Mouse (Mus musculus) kidney, embryonic 15.5 days (tissue): ENCODE results near the gene Myh14. TPM values are rescaled to one million over a fixed set of nuclear protein-coding genes. Genes with fewer than 3 reads are reported as not detected.

Experiments
- ATAC-seq: fragments of 200-750 bp; cut with Nextera tagmentation; replicated peaks from 2 replicates; pipeline ENCODE4 v1.8.0; 2017; ENCODE audit warnings: moderate TSS enrichment; ENCODE audit not compliant: low FRiP score
- H3K27ac ChIP-seq: fragments of 300-500 bp; sonication (generic); 2 replicates; pipeline ENCODE4 v1.5.1; 2015; ENCODE audit warnings: mild to moderate bottlenecking, inconsistent platforms
- H3K27me3 ChIP-seq: fragments of 300-500 bp; sonication (generic); 2 replicates; pipeline ENCODE4 v1.6.1; 2015; ENCODE audit warnings: inconsistent platforms
- H3K36me3 ChIP-seq: fragments of 300-500 bp; sonication (generic); 2 replicates; pipeline ENCODE4 v1.6.1; 2015; ENCODE audit warnings: inconsistent platforms
- H3K4me1 ChIP-seq: fragments of 300-500 bp; sonication (generic); 2 replicates; pipeline ENCODE4 v1.6.1; 2015; ENCODE audit warnings: inconsistent platforms
- H3K4me2 ChIP-seq: fragments of 300-500 bp; sonication (generic); 2 replicates; pipeline ENCODE4 v1.6.1; 2015; ENCODE audit warnings: moderate library complexity, mild to moderate bottlenecking, inconsistent platforms
- H3K4me3 ChIP-seq: fragments of 300-500 bp; sonication (generic); replicated peaks from 2 replicates; pipeline ENCODE4 v1.5.1; 2015; ENCODE audit warnings: mild to moderate bottlenecking, inconsistent platforms
- H3K9ac ChIP-seq: fragments of 300-500 bp; sonication (generic); 2 replicates; pipeline ENCODE4 v1.6.1; 2015; ENCODE audit warnings: mild to moderate bottlenecking, inconsistent platforms
- H3K9me3 ChIP-seq: fragments of 300-500 bp; sonication (generic); replicated peaks from 2 replicates; pipeline ENCODE4 v1.6.1; 2016; ENCODE audit warnings: inconsistent platforms
- WGBS: fragments of 180-500 bp; shearing (Covaris S2); methylation state at CpG from one replicate; pipeline ENCODE4 v1.1.7; 2015; ENCODE audit warnings: mixed read lengths; 5-methylcytosine and 5-hydroxymethylcytosine counted together
- polyA plus RNA-seq: library from polyadenylated mRNA; unstranded; fragments of >200 nt; fragmentation: Nextera tagmentation; extraction: Ambion mirVana; gene quantifications from 2 replicates; pipeline ENCODE4 v1.2.1, GENCODE M21; 2015

The Myh14 gene
- polyA plus RNA-seq, 1 experiment from 2014 or later = 2.7 TPM

GRCm38 (mm10) chr7:44695223-44695622 is 24.6 kb upstream of the Myh14 start:
- H3K9me3 ChIP-seq = no peaks in the 10 kb centered on the region
- H3K27me3 ChIP-seq = no peaks in the 10 kb centered on the region
- H3K4me1 ChIP-seq = peaks cover 8% of the 10 kb centered on the region
- ATAC-seq = no peak
- no peaks in the 10 kb centered on the region for H3K36me3 ChIP-seq
- no peak overlapping the region for H3K27ac ChIP-seq
- no peak overlapping the region for H3K9ac ChIP-seq
- no peak overlapping the region for H3K4me2 ChIP-seq
- H3K4me3 ChIP-seq = no peak overlapping the region
- WGBS = 92% methylated on average over 4 of the region's 4 CpGs

DNA sequence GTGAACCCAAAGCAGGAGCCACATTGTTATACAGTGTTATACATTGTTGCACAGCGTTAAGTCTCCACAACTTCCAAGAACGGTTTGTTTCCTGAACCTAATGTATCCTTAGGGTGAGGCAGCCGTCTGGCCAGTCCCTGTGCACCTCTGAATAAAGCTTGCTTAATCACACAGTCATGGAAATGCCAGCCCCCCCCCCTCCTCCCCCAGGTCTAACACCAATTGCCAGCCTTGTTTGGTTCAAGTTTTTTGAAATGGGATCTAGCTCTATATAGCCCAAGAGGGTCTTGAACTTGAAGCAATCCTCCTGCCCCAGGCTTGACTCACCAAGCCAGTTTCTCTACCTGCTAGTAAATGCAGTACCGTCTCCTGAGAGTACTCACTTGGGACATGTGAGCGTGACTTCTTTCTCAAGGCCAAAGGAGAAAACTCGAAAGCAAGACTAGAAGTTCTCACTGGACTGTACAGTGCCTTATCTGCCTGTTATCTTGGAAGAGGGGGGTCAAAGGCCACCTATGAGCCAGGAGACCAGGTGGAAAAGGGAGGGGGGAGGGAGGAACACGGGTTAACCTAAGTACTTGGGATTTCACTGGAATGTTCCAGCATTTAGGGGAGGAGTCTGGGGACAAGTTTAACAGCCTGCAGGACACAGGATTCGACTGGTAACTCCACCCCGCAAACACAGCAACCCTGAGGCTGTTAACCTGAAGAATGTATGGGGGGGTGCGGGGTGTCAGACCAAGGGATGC is 23.0 kb upstream of the Myh14 start:
- H3K9me3 ChIP-seq = no peaks in the 10 kb centered on the region
- no peak overlapping the region for H3K4me3 ChIP-seq
- no peak overlapping the region for H3K9ac ChIP-seq
- H3K36me3 ChIP-seq = no peaks in the 10 kb centered on the region
- no peak overlapping the region for H3K27ac ChIP-seq
- no peak overlapping the region for H3K4me2 ChIP-seq
- peaks cover 8% of the 10 kb centered on the region for H3K4me1 ChIP-seq
- no peaks in the 10 kb centered on the region for H3K27me3 ChIP-seq
- WGBS = 70% methylated on average over 10 of the region's 10 CpGs
- no peak for ATAC-seq

DNA sequence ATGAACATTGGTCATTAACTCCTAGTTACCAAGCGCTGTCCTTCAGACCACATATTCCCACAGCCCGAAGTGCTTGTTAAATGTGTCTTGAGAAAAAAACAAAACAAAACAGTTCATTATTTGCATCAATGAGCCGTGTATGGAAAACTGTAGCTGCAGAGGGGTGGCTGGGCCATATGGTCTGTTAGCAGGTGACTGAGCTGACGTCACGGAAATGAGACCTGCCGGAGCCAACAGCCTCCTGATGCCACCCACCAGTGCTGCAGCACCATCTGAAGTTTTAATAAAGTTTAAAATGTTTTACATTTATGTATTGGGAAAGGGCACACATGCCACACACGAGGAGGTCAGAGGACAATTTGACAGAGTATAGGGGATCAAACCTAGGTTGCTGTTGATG is 18.7 kb upstream of the Myh14 start:
- H3K9ac ChIP-seq = no peak overlapping the region
- H3K4me1 ChIP-seq = no peaks in the 10 kb centered on the region
- H3K4me3 ChIP-seq = no peak overlapping the region
- no peak overlapping the region for H3K27ac ChIP-seq
- ATAC-seq = no peak
- no peaks in the 10 kb centered on the region for H3K36me3 ChIP-seq
- 87% methylated on average over 7 of the region's 7 CpGs for WGBS
- no peaks in the 10 kb centered on the region for H3K9me3 ChIP-seq
- no peaks in the 10 kb centered on the region for H3K27me3 ChIP-seq
- no peak overlapping the region for H3K4me2 ChIP-seq

- 72% methylated on average over 3 of the region's 3 CpGs for WGBS
- Histone ChIP-seq H3K27me3 (no peaks in the 10 kb centered on the region), H3K27ac (no peak overlapping the region), H3K4me3 (no peak overlapping the region), H3K9ac (no peak overlapping the region), H3K4me2 (no peak overlapping the region), H3K9me3 (no peaks in the 10 kb centered on the region), H3K36me3 (no peaks in the 10 kb centered on the region), H3K4me1 (no peaks in the 10 kb centered on the region)
- no peak for ATAC-seq
These were observed 18.2 kb upstream of the Myh14 start for GRCm38 (mm10) chr7:44688890-44689289.

GRCm38 (mm10) chr7:44685531-44686402 is 15.1 kb upstream of the Myh14 start:
- no peak overlapping the region for H3K4me2 ChIP-seq
- no peak for ATAC-seq
- no peak overlapping the region for H3K27ac ChIP-seq
- H3K9me3 ChIP-seq = no peaks in the 10 kb centered on the region
- H3K4me3 ChIP-seq = no peak overlapping the region
- H3K36me3 ChIP-seq = no peaks in the 10 kb centered on the region
- WGBS = 64% methylated on average over 17 of the region's 17 CpGs
- no peaks in the 10 kb centered on the region for H3K4me1 ChIP-seq
- no peak overlapping the region for H3K9ac ChIP-seq
- no peaks in the 10 kb centered on the region for H3K27me3 ChIP-seq

GRCm38 (mm10) chr7:44683656-44684055 is 13.0 kb upstream of the Myh14 start:
- Histone ChIP-seq H3K4me3 (no peak overlapping the region), H3K4me1 (no peaks in the 10 kb centered on the region), H3K4me2 (no peak overlapping the region), H3K36me3 (no peaks in the 10 kb centered on the region), H3K9me3 (no peaks in the 10 kb centered on the region), H3K27me3 (no peaks in the 10 kb centered on the region), H3K9ac (no peak overlapping the region), H3K27ac (no peak overlapping the region)
- WGBS = 70% methylated on average over 8 of the region's 8 CpGs
- no peak for ATAC-seq

DNA sequence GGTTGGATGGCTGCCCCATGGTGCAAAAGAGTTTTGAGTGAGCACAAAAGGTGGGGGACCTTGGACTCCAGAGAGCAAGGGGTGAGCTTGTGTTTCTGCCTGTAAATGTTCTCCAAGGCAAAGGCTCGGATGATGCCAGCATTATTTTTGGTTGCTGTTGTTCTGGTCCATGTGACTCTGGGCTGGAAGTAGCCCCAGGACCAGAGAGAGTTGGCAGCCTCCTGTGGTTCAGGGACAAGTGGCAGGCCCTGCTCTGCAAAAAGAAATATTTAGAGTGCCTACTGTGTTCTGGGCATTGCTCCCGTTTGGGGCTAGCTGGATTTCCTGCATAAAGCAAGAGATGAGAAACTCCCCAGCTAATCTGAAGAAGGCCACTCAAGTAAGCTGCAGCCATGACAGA is 6.0 kb upstream of the Myh14 start:
- WGBS = 46% methylated on average over 2 of the region's 2 CpGs
- ATAC-seq = no peak
- H3K27me3 ChIP-seq = no peaks in the 10 kb centered on the region

GRCm38 (mm10) chr7:44676126-44676525 is 5.5 kb upstream of the Myh14 start:
- no peak overlapping the region for H3K4me2 ChIP-seq
- peaks cover 3% of the 10 kb centered on the region; the same call in 1 of the 2 replicates for H3K4me1 ChIP-seq
- no peaks in the 10 kb centered on the region for H3K36me3 ChIP-seq
- H3K27ac ChIP-seq = no peak overlapping the region
- H3K27me3 ChIP-seq = no peaks in the 10 kb centered on the region
- WGBS = 63% methylated on average over 4 of the region's 4 CpGs
- no peaks in the 10 kb centered on the region for H3K9me3 ChIP-seq
- no peak for ATAC-seq
- no peak overlapping the region for H3K9ac ChIP-seq
- H3K4me3 ChIP-seq = no peak overlapping the region

More for the DNA sequence above, 6.0 kb upstream of the Myh14 start:
- Histone ChIP-seq H3K36me3 (no peaks in the 10 kb centered on the region), H3K27ac (no peak overlapping the region), H3K9ac (no peak overlapping the region), H3K9me3 (no peaks in the 10 kb centered on the region), H3K4me2 (no peak overlapping the region), H3K4me1 (no peaks in the 10 kb centered on the region), H3K4me3 (no peak overlapping the region)

DNA sequence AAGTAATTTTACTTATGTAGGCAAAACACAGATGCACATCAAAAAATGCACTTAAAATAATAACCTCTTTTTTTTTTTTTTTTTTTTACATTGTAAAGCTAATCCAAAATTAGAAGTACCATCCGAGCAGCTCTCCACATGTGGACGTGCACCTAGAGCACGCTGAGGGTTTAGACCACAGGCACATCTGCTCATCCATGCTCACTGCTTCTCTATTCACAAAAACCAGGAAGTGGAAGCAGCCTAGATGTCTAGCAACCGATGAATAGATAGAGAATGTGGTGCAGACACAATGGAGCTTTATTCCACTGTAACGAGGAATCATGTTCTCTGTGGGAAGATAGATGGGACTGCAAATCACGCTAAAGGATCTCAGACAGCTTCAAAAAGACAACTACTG is 4.5 kb upstream of the Myh14 start:
- peaks cover 8% of the 10 kb centered on the region for H3K27me3 ChIP-seq
- ATAC-seq = no peak
- H3K9me3 ChIP-seq = no peaks in the 10 kb centered on the region
- H3K4me3 ChIP-seq = no peak overlapping the region
- peaks cover 12% of the 10 kb centered on the region for H3K4me1 ChIP-seq
- H3K9ac ChIP-seq = no peak overlapping the region
- no peaks in the 10 kb centered on the region for H3K36me3 ChIP-seq
- WGBS = 84% methylated on average over 6 of the region's 6 CpGs
- no peak overlapping the region for H3K4me2 ChIP-seq
- H3K27ac ChIP-seq = no peak overlapping the region

DNA sequence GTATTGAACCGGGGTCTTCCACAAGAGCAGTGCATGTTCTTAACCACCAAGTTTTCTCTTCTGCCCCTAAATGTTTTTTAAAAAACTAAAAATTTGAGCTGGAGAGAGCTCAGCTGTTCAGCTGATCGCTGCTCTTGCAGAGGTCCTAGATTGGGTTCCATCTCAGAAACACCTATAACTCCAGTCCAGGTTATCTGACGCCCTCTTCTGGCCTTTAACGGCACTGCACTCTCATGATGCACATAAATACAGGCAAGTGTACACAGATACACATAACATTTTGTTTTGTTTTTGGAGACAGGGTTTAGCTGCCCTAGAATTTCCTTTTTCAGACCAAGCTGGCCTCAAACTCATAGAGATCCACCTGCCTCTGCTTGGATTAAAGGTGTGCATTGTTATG is 3.9 kb upstream of the Myh14 start:
- WGBS = 71% methylated on average over 4 of the region's 4 CpGs
- no peak for ATAC-seq
- peaks cover 13% of the 10 kb centered on the region for H3K4me1 ChIP-seq

GRCm38 (mm10) chr7:44672193-44672592 is 1.6 kb upstream of the Myh14 start:
- no peak for ATAC-seq
- Histone ChIP-seq H3K9ac (no peak overlapping the region), H3K4me1 (peaks cover 16% of the 10 kb centered on the region), H3K4me3 (no peak overlapping the region), H3K27ac (no peak overlapping the region), H3K9me3 (no peaks in the 10 kb centered on the region), H3K27me3 (peaks cover 14% of the 10 kb centered on the region), H3K4me2 (no peak overlapping the region), H3K36me3 (no peaks in the 10 kb centered on the region)
- 70% methylated on average over 5 of the region's 5 CpGs for WGBS

More for the DNA sequence above, 3.9 kb upstream of the Myh14 start:
- H3K27me3 ChIP-seq = peaks cover 8% of the 10 kb centered on the region
- no peak overlapping the region for H3K4me2 ChIP-seq
- H3K9ac ChIP-seq = no peak overlapping the region
- no peak overlapping the region for H3K4me3 ChIP-seq
- no peak overlapping the region for H3K27ac ChIP-seq
- no peaks in the 10 kb centered on the region for H3K9me3 ChIP-seq
- H3K36me3 ChIP-seq = no peaks in the 10 kb centered on the region

DNA sequence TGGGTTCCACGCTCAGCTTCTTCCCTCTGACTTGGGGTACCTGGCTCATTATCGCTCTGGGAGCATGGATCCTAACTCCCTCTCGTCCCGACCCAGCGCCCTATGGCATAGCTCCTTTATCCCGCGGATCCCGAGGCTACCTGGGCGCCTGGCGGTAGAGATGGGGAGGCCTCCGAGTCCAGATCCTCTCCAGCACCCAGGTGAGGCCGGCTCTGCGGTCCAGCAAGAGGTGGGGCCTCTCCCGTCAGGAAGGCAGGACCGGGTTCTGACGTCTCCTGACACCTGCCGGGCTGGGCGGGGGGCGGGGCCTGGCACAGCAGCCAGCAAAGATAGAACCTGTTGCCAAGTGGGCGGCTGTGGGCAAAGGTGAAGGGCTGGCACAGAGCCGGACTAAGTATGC is 1.5 kb downstream of the Myh14 start:
- no peak for ATAC-seq
- H3K27me3 ChIP-seq = peaks cover 14% of the 10 kb centered on the region
- no peaks in the 10 kb centered on the region for H3K36me3 ChIP-seq
- 15% methylated on average over 21 of the region's 21 CpGs for WGBS
- no peak overlapping the region for H3K27ac ChIP-seq
- no peaks in the 10 kb centered on the region; the same call in 1 of the 2 replicates for H3K9me3 ChIP-seq
- no peak overlapping the region for H3K4me3 ChIP-seq
- H3K4me1 ChIP-seq = peaks cover 16% of the 10 kb centered on the region
- H3K4me2 ChIP-seq = no peak overlapping the region
- H3K9ac ChIP-seq = no peak overlapping the region
